Mouse (Mus musculus): Measurements from ENCODE around the gene Rilp. TPM values are rescaled to one million over a fixed set of nuclear protein-coding genes. Genes with fewer than 3 reads are reported as not detected.

Gene Rilp
- polyA plus RNA-seq, 1 experiment from 2014 or later = 1.4 TPM

DNA sequence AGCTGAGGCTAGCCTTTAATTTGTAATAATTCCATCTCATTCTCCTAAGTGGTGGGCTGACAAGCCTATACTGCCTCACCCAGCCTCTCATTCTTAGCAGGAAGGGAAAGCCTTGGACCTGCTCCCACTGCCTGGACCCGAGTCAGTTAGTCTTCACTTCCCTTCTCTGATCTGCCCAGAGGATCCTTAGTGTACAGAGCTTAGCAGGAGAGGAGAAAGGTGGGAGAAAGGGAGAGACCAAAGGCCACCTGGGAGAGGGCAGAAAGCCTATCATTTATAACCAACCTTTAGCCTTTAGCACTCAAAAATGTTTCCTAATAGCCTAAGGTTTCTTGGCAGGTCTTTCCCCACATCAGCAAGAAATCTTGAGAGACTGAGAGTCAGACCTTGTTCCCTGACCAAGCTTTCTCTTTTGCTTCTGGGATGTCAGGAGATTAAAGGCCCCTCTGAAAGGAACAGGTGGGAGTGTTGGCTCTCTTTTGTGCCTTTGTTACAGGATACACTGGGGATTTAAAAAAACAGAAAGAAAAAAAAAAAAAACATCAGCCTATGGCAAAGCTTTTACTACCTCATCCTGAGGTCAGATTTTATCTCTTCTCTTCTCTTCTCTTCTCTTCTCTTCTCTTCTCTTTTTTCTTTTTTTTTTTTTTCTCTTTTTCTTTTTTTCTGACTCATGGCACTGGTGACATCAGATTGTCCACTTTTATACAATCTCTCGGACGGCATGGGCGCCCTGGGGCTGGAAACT is 24.6 kb downstream of the Rilp start:
- DNase-seq (no peak), ATAC-seq (ENCODE audit: low read depth) (no peak)
- Histone ChIP-seq H3K4me3 (replicated peaks) (no peak overlapping the region), H3K4me1 (replicated peaks) (peaks cover 73% of the 10 kb centered on the region), H3K9me3 (replicated peaks) (no peaks in the 10 kb centered on the region), H3K4me2 (peak overlapping the region; percentile 99; the same call in 1 of the 2 replicates), H3K27me3 (peaks cover 4% of the 10 kb centered on the region; the same call in 1 of the 2 replicates), H3K9ac (0 out of 2 replicates have a peak overlapping the region, but pooled peaks have one; percentile 8), H3K36me3 (no peaks in the 10 kb centered on the region), H3K27ac (peak overlapping the region; percentile 43)
- 38% methylated on average over 4 of the region's 4 CpGs for WGBS (ENCODE audit: insufficient replicate concordance)

DNA sequence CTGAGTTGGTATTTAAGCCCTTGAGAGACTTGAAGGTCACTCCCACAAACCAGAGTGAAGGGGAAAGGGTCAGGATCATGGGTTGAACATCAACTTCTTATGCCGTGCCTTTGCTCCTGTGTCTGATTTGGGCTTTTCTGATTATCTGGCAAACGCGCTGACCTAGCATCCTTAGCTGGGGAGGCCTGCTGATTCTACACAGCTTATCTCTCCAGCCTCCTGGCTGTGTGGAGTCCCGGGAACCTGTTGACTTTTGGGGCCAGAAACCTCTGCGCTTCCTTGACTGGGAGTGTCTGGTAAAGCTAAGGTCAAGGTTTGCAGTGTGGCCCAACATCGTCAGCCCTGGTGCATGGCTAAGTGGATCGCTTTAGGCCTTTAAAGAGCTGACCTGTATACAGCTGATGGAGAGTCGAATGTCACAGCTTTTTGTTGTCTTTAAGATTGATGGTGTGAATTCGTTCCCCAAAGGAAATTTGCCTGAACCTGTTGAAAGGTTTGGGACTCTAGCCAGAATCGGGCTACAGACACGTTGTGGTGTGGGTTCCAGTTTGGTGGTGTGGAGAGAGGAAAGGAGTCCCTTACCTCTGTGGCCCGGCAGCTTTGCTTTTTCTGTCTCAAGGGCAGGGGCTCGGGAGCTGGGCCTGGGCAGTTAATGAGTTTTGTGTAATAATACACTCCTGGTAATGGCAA is 25.4 kb downstream of the Rilp start:
- H3K27ac ChIP-seq = 0 out of 2 replicates have a peak overlapping the region, but pooled peaks have one; percentile 18
- DNase-seq (peak; percentile 57), ATAC-seq (ENCODE audit: low read depth) (peak; percentile 15)
- H3K9ac ChIP-seq = peak overlapping the region; percentile 45; the same call in 1 of the 2 replicates
- H3K4me2 ChIP-seq = peak overlapping the region; percentile 23; the same call in 1 of the 2 replicates
- H3K4me3 ChIP-seq (replicated peaks) = no peak overlapping the region
- no peaks in the 10 kb centered on the region for H3K9me3 ChIP-seq (replicated peaks)
- no peaks in the 10 kb centered on the region for H3K36me3 ChIP-seq
- H3K27me3 ChIP-seq = peaks cover 4% of the 10 kb centered on the region; the same call in 1 of the 2 replicates
- WGBS (ENCODE audit: insufficient replicate concordance) = 35% methylated on average over 13 of the region's 13 CpGs
- peaks cover 69% of the 10 kb centered on the region for H3K4me1 ChIP-seq (replicated peaks)

DNA sequence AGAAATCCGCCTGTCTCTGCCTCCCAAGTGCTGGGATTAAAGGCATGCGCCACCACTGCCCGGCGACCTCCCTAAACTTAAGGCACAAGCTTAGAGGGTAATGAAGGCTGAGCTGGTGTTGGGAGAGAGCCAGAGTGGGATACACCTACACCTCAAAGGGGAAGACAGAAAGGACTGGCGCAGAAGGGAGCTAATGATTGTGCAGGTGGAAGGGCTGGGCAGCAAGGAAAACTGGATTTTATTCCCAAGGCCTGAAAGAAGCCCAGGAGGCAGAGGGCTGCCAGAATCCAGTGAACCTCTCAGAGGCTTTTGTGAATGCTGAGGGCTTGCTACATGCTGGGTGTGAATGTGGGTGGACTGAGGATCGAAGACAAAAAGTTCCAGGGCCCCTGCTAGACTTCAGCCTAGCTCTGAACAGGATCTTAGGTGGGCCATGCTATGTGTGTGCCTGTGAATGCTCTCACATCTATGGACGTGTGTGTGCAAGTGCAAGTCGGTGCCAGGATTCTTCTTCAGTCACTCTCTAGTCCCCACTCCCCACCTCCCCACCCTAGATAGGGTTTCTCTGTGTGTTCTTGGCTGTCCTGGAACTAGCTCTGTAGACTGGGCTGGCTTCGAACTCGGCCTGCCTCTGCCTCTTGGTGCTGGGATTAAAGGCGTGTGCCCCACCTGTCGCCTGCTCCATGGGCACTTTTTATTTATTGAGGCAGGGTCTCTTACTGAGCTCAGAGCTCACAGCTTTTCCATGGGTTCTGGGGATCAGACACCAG is 26.5 kb downstream of the Rilp start:
- no peak overlapping the region for H3K4me3 ChIP-seq (replicated peaks)
- no peak overlapping the region for H3K27ac ChIP-seq
- H3K36me3 ChIP-seq = no peaks in the 10 kb centered on the region
- H3K9ac ChIP-seq = no peak overlapping the region
- H3K27me3 ChIP-seq = peaks cover 4% of the 10 kb centered on the region; the same call in 1 of the 2 replicates
- DNase-seq (no peak), ATAC-seq (ENCODE audit: low read depth) (no peak)
- H3K4me2 ChIP-seq = no peak overlapping the region
- H3K4me1 ChIP-seq (replicated peaks) = peaks cover 78% of the 10 kb centered on the region
- WGBS (ENCODE audit: insufficient replicate concordance) = 81% methylated on average over 12 of the region's 12 CpGs
- H3K9me3 ChIP-seq (replicated peaks) = no peaks in the 10 kb centered on the region

DNA sequence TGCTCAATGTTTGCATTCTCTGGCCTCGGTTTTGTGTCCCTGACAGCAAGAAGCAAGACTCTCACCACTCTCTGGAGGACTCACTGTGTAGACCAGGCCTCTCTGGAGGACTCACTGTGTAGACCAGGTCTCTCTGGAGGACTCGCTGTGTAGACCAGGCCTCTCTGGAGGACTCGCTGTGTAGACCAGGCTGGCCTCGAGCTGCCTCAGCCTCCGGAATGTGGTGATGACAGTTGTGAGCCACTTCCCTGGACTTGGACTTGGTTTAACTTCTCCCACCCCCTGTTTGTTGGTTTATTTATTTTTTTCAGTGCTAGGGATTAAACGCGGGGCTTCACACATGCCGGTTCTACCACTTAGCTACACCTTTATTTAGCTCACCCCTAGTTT is 27.1 kb downstream of the Rilp start:
- Histone ChIP-seq H3K9me3 (replicated peaks) (no peaks in the 10 kb centered on the region), H3K4me2 (no peak overlapping the region), H3K4me3 (replicated peaks) (no peak overlapping the region), H3K36me3 (no peaks in the 10 kb centered on the region), H3K27ac (no peak overlapping the region), H3K27me3 (peaks cover 4% of the 10 kb centered on the region; the same call in 1 of the 2 replicates), H3K9ac (no peak overlapping the region), H3K4me1 (replicated peaks) (peaks cover 83% of the 10 kb centered on the region)
- no peak for DNase-seq
- WGBS (ENCODE audit: insufficient replicate concordance) = 79% methylated on average over 8 of the region's 8 CpGs
- no peak for ATAC-seq (ENCODE audit: low read depth)

DNA sequence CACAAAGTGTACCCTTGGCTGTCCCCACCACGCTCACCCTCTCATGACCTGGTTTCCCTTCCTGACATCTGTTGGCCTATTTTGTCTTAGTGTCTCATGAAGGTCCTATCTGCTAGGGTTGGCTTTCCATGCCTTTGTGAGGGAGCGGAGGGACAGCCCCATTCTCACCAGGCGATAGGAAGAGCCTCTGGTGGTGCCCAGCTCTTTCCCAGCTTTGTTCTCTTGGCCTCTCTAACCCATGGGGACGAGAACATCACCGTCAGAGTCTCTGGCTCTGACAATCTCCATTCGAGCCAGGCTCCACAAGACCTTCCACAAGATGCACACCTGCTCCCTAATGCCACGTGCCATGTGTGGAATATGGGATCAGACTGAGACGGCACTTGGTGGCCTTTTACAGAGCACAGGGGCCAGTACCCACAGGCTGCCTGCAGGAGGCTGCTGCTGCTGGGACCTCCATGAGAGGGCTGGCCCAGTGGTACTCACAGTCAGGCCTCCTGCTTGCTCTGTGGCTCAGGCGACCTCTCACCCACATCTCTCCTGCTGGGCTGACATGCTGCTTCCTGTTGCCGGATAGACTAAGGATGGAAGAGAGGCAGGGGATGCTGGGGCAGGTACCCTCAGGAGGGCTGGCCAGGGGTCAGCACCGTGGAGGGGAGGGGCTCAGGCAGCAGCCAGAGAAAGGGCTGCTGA is 27.7 kb downstream of the Rilp start:
- Histone ChIP-seq H3K9ac (no peak overlapping the region), H3K27me3 (peaks cover 4% of the 10 kb centered on the region; the same call in 1 of the 2 replicates), H3K27ac (peak overlapping the region; percentile 34; the same call in 1 of the 2 replicates), H3K4me3 (replicated peaks) (no peak overlapping the region), H3K36me3 (no peaks in the 10 kb centered on the region), H3K4me1 (replicated peaks) (peaks cover 81% of the 10 kb centered on the region), H3K9me3 (replicated peaks) (no peaks in the 10 kb centered on the region), H3K4me2 (no peak overlapping the region)
- 56% methylated on average over 11 of the region's 11 CpGs for WGBS (ENCODE audit: insufficient replicate concordance)
- no peak for DNase-seq
- no peak for ATAC-seq (ENCODE audit: low read depth)

DNA sequence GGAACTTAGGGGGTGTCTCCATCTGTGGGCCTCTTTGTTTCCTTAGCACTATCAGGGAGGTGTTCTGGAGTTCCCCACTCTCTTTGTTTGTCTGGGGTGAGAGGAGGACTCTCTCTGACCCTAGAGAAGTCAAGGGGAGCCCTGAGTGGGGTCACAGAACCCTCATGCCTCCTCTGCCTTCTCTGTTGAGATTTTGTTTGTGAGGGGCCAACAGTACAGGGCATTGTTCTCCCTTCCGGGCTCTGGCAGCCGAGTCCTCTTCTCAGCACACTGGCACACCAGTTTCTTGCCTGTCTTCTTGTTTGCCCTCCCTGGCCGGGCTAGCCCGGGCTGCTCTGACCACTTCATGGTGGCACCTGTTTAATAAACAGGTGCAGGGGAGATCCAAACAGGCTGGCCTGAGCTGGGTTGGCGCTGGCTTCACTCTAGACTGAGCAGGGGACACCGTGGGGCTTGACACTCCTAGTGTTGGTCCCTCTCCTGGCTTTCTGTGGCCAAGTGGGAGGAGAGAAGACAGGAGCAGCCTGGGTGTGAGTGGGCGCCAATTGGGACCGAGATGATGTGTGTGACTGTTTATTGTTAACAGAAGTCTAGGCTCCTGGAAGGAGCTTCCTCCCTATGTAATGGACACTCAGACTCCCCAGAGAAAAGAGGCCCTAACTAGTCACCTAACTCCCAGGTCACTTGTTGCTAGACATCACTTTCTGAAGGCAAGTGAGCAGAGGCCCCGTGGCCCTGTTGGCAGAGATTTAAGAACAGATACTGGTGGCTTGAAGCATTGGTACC is 28.5 kb downstream of the Rilp start:
- H3K4me1 ChIP-seq (replicated peaks) = peaks cover 77% of the 10 kb centered on the region
- peak overlapping the region; percentile 34 for H3K27ac ChIP-seq
- 72% methylated on average over 9 of the region's 9 CpGs for WGBS (ENCODE audit: insufficient replicate concordance)
- H3K9ac ChIP-seq = no peak overlapping the region
- ATAC-seq (ENCODE audit: low read depth) (no peak), DNase-seq (no peak)
- H3K4me3 ChIP-seq (replicated peaks) = no peak overlapping the region
- H3K27me3 ChIP-seq = peaks cover 4% of the 10 kb centered on the region; the same call in 1 of the 2 replicates
- H3K36me3 ChIP-seq = no peaks in the 10 kb centered on the region
- no peaks in the 10 kb centered on the region for H3K9me3 ChIP-seq (replicated peaks)
- H3K4me2 ChIP-seq = no peak overlapping the region

DNA sequence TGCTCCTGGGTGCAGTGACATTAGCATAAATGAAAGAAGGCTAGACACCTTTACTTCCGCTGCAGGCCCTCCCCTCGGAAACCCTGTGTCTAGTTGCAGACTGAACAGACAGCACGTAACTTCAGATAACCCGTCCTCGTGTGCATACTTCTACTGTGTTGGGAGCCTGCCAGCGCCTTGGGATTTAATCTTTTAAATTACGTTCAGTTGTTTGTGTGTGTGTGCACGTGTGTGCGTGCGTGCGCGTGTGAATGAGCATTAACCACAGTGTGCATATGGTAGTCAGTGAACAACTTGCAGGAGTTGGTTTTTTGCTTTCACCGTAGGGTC is 29.0 kb downstream of the Rilp start:
- Histone ChIP-seq H3K4me2 (no peak overlapping the region), H3K9ac (no peak overlapping the region), H3K4me3 (replicated peaks) (no peak overlapping the region), H3K9me3 (replicated peaks) (no peaks in the 10 kb centered on the region), H3K27ac (no peak overlapping the region), H3K27me3 (peaks cover 4% of the 10 kb centered on the region; the same call in 1 of the 2 replicates), H3K4me1 (replicated peaks) (peaks cover 74% of the 10 kb centered on the region), H3K36me3 (no peaks in the 10 kb centered on the region)
- DNase-seq (no peak), ATAC-seq (ENCODE audit: low read depth) (no peak)
- 73% methylated on average over 13 of the region's 13 CpGs for WGBS (ENCODE audit: insufficient replicate concordance)

DNA sequence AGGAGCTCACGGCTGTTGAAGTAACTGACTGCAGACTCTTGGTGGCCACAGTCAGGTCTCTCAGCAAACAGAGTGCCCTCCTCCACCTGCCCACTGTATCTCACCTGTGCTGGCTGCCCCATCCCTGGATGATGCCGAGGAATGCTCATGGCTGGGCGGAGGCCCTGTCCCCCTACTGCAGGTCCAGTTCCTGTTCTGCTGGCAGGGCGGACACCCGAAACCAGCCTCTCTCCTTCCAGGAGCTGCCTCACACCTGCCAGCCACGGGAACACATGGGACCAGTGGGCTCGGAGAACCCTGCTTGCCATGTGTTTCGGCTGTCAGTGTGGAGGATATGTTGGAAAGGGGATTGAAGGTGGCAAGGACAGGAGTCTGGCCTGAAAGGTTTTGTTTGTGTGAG is 30.3 kb downstream of the Rilp start:
- Histone ChIP-seq H3K27me3 (no peaks in the 10 kb centered on the region), H3K27ac (peak overlapping the region; percentile 26; the same call in 1 of the 2 replicates), H3K9me3 (replicated peaks) (no peaks in the 10 kb centered on the region), H3K4me1 (replicated peaks) (peaks cover 68% of the 10 kb centered on the region), H3K9ac (no peak overlapping the region), H3K4me2 (no peak overlapping the region), H3K4me3 (replicated peaks) (no peak overlapping the region), H3K36me3 (no peaks in the 10 kb centered on the region)
- 77% methylated on average over 8 of the region's 8 CpGs for whole genome bisulfite sequencing (ENCODE audit: insufficient replicate concordance)
- DNase-seq (no peak), ATAC-seq (ENCODE audit: low read depth) (no peak)

DNA sequence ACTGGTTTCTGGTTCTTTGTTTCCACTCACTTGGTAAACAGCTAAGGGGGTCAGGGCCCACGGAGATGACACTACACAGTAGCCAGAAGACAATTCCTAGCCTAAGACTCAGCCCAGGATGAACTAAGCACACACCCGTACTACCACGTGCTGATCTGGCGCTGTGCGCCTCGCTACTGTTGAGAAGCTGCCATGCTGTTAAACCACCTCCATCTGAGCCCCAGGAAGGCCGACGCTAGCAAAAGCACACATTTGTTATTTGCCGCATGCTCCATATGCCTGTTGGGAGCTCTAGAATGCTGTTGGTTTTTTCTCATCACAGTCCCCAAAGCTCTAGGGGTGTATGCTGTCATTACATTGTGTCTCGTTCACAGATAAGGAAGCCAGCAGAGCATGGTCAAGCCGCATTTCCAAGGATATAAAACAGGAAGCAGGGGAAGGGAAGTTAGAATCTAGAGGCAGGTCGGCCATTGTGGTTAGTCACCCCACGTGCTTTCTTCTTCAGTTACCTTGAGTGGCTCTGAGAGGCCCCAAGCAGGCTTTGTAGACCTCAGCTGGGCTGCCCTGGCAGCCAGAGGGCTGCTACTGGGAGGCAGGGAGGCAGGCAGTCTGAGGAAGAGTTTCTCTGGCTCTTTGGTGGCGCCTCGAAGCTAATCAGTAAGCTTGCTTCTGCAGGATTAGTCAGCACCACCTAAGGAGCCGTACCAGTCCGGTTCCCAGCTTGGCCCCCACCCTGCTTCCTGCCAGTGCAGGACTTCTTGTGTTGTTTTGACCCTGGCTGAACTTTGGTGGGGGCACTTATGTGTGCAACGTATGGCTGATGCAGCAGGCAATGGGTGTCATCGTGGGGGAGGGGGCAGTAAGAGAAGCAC is 31.1 kb downstream of the Rilp start:
- no peak for DNase-seq
- H3K27ac ChIP-seq = peak overlapping the region; percentile 37
- 0 out of 2 replicates have a peak, but pooled peaks have one; percentile 15 for ATAC-seq (ENCODE audit: low read depth)
- H3K9ac ChIP-seq = no peak overlapping the region
- H3K4me1 ChIP-seq (replicated peaks) = peaks cover 70% of the 10 kb centered on the region
- no peak overlapping the region for H3K4me3 ChIP-seq (replicated peaks)
- H3K9me3 ChIP-seq (replicated peaks) = no peaks in the 10 kb centered on the region
- H3K4me2 ChIP-seq = no peak overlapping the region
- WGBS (ENCODE audit: insufficient replicate concordance) = 38% methylated on average over 19 of the region's 19 CpGs
- H3K36me3 ChIP-seq = no peaks in the 10 kb centered on the region
- H3K27me3 ChIP-seq = no peaks in the 10 kb centered on the region
